Mouse (Mus musculus): ENCODE measurements at regions not wholly inside any gene's neighbourhood (a gene's known extent, or its start where the extent isn't known, plus 50 kb on each side); places are given as distances from the start of the nearest gene placed in this dataset.

DNA sequence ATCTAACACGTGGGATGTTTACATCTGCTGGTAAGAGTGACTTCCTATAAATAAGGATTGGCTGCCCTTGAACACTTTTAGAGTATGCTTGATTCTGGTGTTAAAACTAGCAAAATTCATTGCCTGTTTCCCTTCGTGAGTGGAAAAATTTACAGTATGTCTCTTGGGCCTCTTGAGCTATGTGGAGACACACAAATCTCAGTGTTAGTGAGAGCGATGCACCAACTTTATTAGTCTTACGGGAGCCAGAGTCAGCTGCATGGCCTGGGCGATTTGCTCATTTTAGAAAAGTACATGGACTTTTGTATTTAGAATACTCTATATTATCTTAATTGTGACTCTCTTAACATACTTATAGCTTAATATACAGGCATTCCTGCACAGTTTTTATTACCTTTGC lies 430.0 kb downstream of the Chl1 start:
- ATAC-seq (ENCODE audit: extremely low read depth, insufficient number of reproducible peaks, low FRiP score, poor library complexity, severe bottlenecking): no peak
- no peaks in the 10 kb centered on the region for H3K36me3 ChIP-seq (replicated peaks)
- no peak for DNase-seq (ENCODE audit: low spot score)
- no peak overlapping the region for H3K4me3 ChIP-seq (ENCODE audit: low read depth, low read length)
- no peaks in the 10 kb centered on the region for H3K4me1 ChIP-seq (ENCODE audit: insufficient read depth, low read depth, low read length)
- no peaks in the 10 kb centered on the region for H3K27me3 ChIP-seq (ENCODE audit: insufficient read depth, low read length)
- no peaks in the 10 kb centered on the region for H3K9me3 ChIP-seq (replicated peaks)
- no peak for TF ChIP-seq GATA2 (IDR thresholded peaks at IDR 0.05; ENCODE audit: borderline replicate concordance, low read depth, low read length)
- no peak for TF ChIP-seq TAL1 (conservative IDR thresholded peaks at IDR 0.05; ENCODE audit: low read depth, low read length)
- no peak for TF ChIP-seq POLR2AphosphoS5 (IDR thresholded peaks at IDR 0.05; ENCODE audit: insufficient replicate concordance, low read depth, low read length)
- no peak for TF ChIP-seq CTCF (IDR thresholded peaks at IDR 0.05; ENCODE audit: low read depth, low read length)
- TF ChIP-seq GATA1 (IDR thresholded peaks at IDR 0.05; ENCODE audit: borderline replicate concordance, low read length): no peak

- H3K9me3 ChIP-seq (replicated peaks): no peaks in the 10 kb centered on the region
- DNase-seq (ENCODE audit: low spot score) (no peak), ATAC-seq (ENCODE audit: extremely low read depth, insufficient number of reproducible peaks, low FRiP score, poor library complexity, severe bottlenecking) (no peak)
- H3K4me3 ChIP-seq (ENCODE audit: low read depth, low read length): no peak overlapping the region
- H3K27me3 ChIP-seq (ENCODE audit: insufficient read depth, low read length): no peaks in the 10 kb centered on the region
- no peak for TF ChIP-seq POLR2AphosphoS5 (IDR thresholded peaks at IDR 0.05; ENCODE audit: insufficient replicate concordance, low read depth, low read length)
- no peak for TF ChIP-seq GATA2 (IDR thresholded peaks at IDR 0.05; ENCODE audit: borderline replicate concordance, low read depth, low read length)
- no peak for TF ChIP-seq CTCF (IDR thresholded peaks at IDR 0.05; ENCODE audit: low read depth, low read length)
- TF ChIP-seq GATA1 (IDR thresholded peaks at IDR 0.05; ENCODE audit: borderline replicate concordance, low read length): no peak
- no peak for TF ChIP-seq TAL1 (conservative IDR thresholded peaks at IDR 0.05; ENCODE audit: low read depth, low read length)
- no peaks in the 10 kb centered on the region for H3K4me1 ChIP-seq (ENCODE audit: insufficient read depth, low read depth, low read length)
- H3K36me3 ChIP-seq (replicated peaks): no peaks in the 10 kb centered on the region
Observed at GRCm38 (mm10) chr6:103944361-103944760, 434.0 kb downstream of the Chl1 start.

- no peaks in the 10 kb centered on the region for H3K27me3 ChIP-seq (ENCODE audit: insufficient read depth, low read length)
- H3K36me3 ChIP-seq (replicated peaks): no peaks in the 10 kb centered on the region
- TF ChIP-seq GATA2 (IDR thresholded peaks at IDR 0.05; ENCODE audit: borderline replicate concordance, low read depth, low read length) (no peak), POLR2AphosphoS5 (IDR thresholded peaks at IDR 0.05; ENCODE audit: insufficient replicate concordance, low read depth, low read length) (no peak), GATA1 (IDR thresholded peaks at IDR 0.05; ENCODE audit: borderline replicate concordance, low read length) (no peak), CTCF (IDR thresholded peaks at IDR 0.05; ENCODE audit: low read depth, low read length) (no peak), TAL1 (conservative IDR thresholded peaks at IDR 0.05; ENCODE audit: low read depth, low read length) (no peak)
- no peak overlapping the region for H3K4me3 ChIP-seq (ENCODE audit: low read depth, low read length)
- DNase-seq (ENCODE audit: low spot score) (no peak), ATAC-seq (ENCODE audit: extremely low read depth, insufficient number of reproducible peaks, low FRiP score, poor library complexity, severe bottlenecking) (no peak)
- H3K4me1 ChIP-seq (ENCODE audit: insufficient read depth, low read depth, low read length): no peaks in the 10 kb centered on the region
- H3K9me3 ChIP-seq (replicated peaks): no peaks in the 10 kb centered on the region
Observed at GRCm38 (mm10) chr6:103947474-103947873, 437.1 kb downstream of the Chl1 start.

DNA sequence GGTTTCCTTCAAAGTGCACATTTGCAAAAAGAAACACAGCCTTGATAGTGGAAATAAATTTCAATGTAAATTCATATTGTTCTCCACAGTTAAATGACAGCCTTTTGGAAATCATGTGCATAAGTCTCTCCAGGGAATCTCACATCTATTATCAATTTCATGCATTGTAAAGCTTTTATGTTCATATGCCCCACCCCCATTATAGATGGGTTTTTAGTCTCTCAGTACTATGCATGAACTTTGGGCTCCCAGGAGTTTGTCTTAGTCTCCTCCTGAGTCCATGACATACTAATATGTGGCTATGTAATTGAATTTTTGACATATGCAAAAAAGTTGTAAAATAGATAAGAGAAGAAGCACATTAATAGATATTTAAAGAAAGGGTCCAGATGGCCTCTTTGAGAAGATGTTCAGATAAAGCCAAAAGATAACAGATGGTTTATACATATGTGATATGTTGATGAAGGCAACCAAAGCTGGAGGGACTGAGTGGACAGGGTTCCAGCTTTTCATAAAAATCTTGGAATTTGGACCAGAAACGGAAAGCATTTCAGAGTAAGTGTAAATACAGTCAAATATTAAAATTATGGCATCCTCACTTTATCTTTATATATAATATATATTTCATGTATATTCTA lies 442.9 kb downstream of the Chl1 start:
- H3K36me3 ChIP-seq (replicated peaks): no peaks in the 10 kb centered on the region
- H3K27me3 ChIP-seq (ENCODE audit: insufficient read depth, low read length): no peaks in the 10 kb centered on the region
- peaks cover 2% of the 10 kb centered on the region; the same call in 1 of the 2 replicates for H3K9me3 ChIP-seq (replicated peaks)
- H3K4me3 ChIP-seq (ENCODE audit: low read depth, low read length): no peak overlapping the region
- TF ChIP-seq CTCF (IDR thresholded peaks at IDR 0.05; ENCODE audit: low read depth, low read length): no peak
- no peak for TF ChIP-seq TAL1 (conservative IDR thresholded peaks at IDR 0.05; ENCODE audit: low read depth, low read length)
- no peak for TF ChIP-seq GATA1 (IDR thresholded peaks at IDR 0.05; ENCODE audit: borderline replicate concordance, low read length)
- no peak for TF ChIP-seq POLR2AphosphoS5 (IDR thresholded peaks at IDR 0.05; ENCODE audit: insufficient replicate concordance, low read depth, low read length)
- TF ChIP-seq GATA2 (IDR thresholded peaks at IDR 0.05; ENCODE audit: borderline replicate concordance, low read depth, low read length): no peak
- DNase-seq (ENCODE audit: low spot score) (no peak), ATAC-seq (ENCODE audit: extremely low read depth, insufficient number of reproducible peaks, low FRiP score, poor library complexity, severe bottlenecking) (no peak)
- H3K4me1 ChIP-seq (ENCODE audit: insufficient read depth, low read depth, low read length): no peaks in the 10 kb centered on the region

DNA sequence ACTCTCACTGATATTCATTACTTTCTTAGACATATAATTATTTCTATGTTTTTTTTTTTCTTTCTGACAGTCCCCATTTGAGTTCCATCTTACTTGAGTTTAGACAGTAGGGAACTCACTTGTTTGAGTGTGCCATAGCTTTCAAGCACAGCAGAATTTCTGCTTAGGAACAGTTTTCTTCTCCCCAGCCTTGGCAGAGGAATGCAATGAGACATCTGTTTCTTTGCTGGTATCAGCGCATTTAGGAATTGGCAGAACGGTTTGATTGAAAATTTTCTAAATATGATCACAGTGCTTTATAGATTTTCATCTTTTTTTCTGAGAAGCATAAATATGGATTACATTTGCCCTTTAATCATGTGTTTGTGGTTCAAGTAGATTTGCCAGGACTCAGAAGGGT lies 448.6 kb downstream of the Chl1 start:
- no peaks in the 10 kb centered on the region for H3K36me3 ChIP-seq (replicated peaks)
- H3K4me1 ChIP-seq (ENCODE audit: insufficient read depth, low read depth, low read length): no peaks in the 10 kb centered on the region
- H3K4me3 ChIP-seq (ENCODE audit: low read depth, low read length): no peak overlapping the region
- TF ChIP-seq TAL1 (conservative IDR thresholded peaks at IDR 0.05; ENCODE audit: low read depth, low read length): no peak
- TF ChIP-seq POLR2AphosphoS5 (IDR thresholded peaks at IDR 0.05; ENCODE audit: insufficient replicate concordance, low read depth, low read length): no peak
- no peak for TF ChIP-seq CTCF (IDR thresholded peaks at IDR 0.05; ENCODE audit: low read depth, low read length)
- no peak for TF ChIP-seq GATA1 (IDR thresholded peaks at IDR 0.05; ENCODE audit: borderline replicate concordance, low read length)
- TF ChIP-seq GATA2 (IDR thresholded peaks at IDR 0.05; ENCODE audit: borderline replicate concordance, low read depth, low read length): no peak
- H3K9me3 ChIP-seq (replicated peaks): peaks cover 3% of the 10 kb centered on the region
- H3K27me3 ChIP-seq (ENCODE audit: insufficient read depth, low read length): no peaks in the 10 kb centered on the region
- ATAC-seq (ENCODE audit: extremely low read depth, insufficient number of reproducible peaks, low FRiP score, poor library complexity, severe bottlenecking): no peak
- no peak for DNase-seq (ENCODE audit: low spot score)

DNA sequence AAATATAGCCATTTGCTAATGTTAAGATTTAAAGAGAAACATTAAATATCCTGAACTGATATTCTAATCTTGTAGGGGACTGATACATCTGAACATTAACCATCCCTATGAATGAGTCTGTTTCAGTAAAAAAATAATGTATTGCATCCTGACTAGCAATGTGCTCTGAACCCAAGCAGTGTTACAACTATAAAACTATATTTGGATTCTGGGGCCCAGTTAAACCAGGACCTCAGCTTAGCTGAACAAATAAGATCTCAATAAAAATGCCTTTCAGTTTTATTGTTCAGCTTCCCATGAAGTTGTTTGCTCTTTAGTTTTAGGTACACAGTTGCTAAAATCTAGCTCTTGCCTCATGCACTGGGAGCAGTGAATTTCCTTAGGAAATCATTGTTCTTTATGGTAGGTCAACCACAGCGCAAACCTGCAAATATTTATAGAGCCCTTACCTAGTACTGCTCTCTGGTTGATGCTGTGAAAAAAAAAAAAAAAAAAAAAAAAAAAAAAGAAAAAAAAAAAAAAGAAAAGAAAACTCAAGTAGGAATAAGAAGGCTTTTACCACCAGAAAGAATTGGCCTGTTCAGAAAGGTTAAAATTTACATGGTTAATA lies 457.5 kb downstream of the Chl1 start:
- DNase-seq (ENCODE audit: low spot score) (no peak), ATAC-seq (ENCODE audit: extremely low read depth, insufficient number of reproducible peaks, low FRiP score, poor library complexity, severe bottlenecking) (no peak)
- TF ChIP-seq POLR2AphosphoS5 (IDR thresholded peaks at IDR 0.05; ENCODE audit: insufficient replicate concordance, low read depth, low read length): no peak
- no peak for TF ChIP-seq TAL1 (conservative IDR thresholded peaks at IDR 0.05; ENCODE audit: low read depth, low read length)
- TF ChIP-seq GATA1 (IDR thresholded peaks at IDR 0.05; ENCODE audit: borderline replicate concordance, low read length): no peak
- TF ChIP-seq GATA2 (IDR thresholded peaks at IDR 0.05; ENCODE audit: borderline replicate concordance, low read depth, low read length): no peak
- Histone ChIP-seq H3K4me3 (ENCODE audit: low read depth, low read length) (no peak overlapping the region), H3K36me3 (replicated peaks) (no peaks in the 10 kb centered on the region), H3K27me3 (ENCODE audit: insufficient read depth, low read length) (no peaks in the 10 kb centered on the region), H3K4me1 (ENCODE audit: insufficient read depth, low read depth, low read length) (no peaks in the 10 kb centered on the region), H3K9me3 (replicated peaks) (peaks cover 5% of the 10 kb centered on the region)

All from G1E (cell line).